Mouse (Mus musculus): ENCODE results near the gene Arhgap22.

DNA sequence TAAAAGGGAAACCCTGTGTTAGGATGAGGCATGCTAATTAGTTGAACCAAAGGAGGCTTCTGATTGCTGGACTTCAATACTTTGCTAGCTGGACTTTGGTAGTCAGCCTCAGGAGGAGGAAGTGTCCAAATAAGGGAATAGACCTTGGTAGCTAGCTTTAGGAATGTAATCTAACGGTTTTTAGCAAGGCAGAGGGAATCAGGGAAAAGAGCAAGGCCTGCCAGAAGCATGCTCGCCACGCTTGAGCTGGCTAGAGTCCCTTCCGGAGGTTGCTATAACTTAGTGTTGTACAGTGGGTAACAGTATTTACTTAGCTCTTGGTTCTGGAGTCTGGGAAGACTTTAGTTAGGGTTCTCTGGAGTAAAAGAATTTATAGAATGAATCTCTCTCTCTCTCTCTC is 96.9 kb downstream of the Arhgap22 start:
- TF ChIP-seq USF1 (IDR thresholded peaks at IDR 0.05; ENCODE audit: low read depth) (no peak), CTCF (IDR thresholded peaks at IDR 0.05; ENCODE audit: control insufficient read depth, insufficient read depth, insufficient read length) (no peak), CEBPB (IDR thresholded peaks at IDR 0.05; ENCODE audit: low read depth) (no peak), MAX (IDR thresholded peaks at IDR 0.05) (no peak), MYOG (IDR thresholded peaks at IDR 0.05; ENCODE audit: control insufficient read depth, extremely low read depth, insufficient read length) (no peak), MYOD1 (IDR thresholded peaks at IDR 0.05; ENCODE audit: control insufficient read depth, insufficient read length, low read depth) (no peak), FOSL1 (IDR thresholded peaks at IDR 0.05; ENCODE audit: insufficient read depth, low read length, poor library complexity, severe bottlenecking) (no peak)
